Mouse (Mus musculus) lung, adult 2 months (tissue): ENCODE measurements around the gene Casq2. TPM values are rescaled to one million over a fixed set of nuclear protein-coding genes. Genes with fewer than 3 reads are reported as not detected.

ENCODE experiments used
- DNase-seq: peaks from one replicate; pipeline ENCODE4 v3.0.0; 2022
- H3K4me1 ChIP-seq: fragments of 200-500 bp; 2 replicates; pipeline ENCODE4 v1.6.1; 2011; ENCODE audit warnings: low read length; ENCODE audit not compliant: control insufficient read depth, insufficient read depth
- H3K4me3 ChIP-seq: fragments of 200-500 bp; replicated peaks from 2 replicates; pipeline ENCODE3; 2011; ENCODE audit warnings: low read depth, mild to moderate bottlenecking, control low read depth, low read length; ENCODE audit errors: extremely low read depth
- CTCF ChIP-seq: fragments of 200-500 bp; IDR thresholded peaks from 2 replicates; pipeline ENCODE4 v1.5.1; 2011; ENCODE audit warnings: mild to moderate bottlenecking, low read length, control low read depth; ENCODE audit not compliant: insufficient read depth
- POLR2A ChIP-seq: fragments of 200-500 bp; IDR thresholded peaks from 2 replicates; pipeline ENCODE4 v1.6.1; 2011; ENCODE audit warnings: low read depth, mild to moderate bottlenecking, control low read depth, low read length, borderline replicate concordance; ENCODE audit errors: extremely low read depth
- WGBS: fragments of 180-500 bp; shearing (Covaris S2); methylation state at CpG from one replicate; pipeline ENCODE4 v1.1.7; 2018; 5-methylcytosine and 5-hydroxymethylcytosine counted together
- polyA plus RNA-seq: library from polyadenylated mRNA; depleted of rRNA; stranded (reverse); fragments of >200 nt; gene quantifications from 2 replicates; pipeline ENCODE4 v1.2.3, GENCODE M21; 2012; rRNA removed

Gene Casq2
- polyA plus RNA-seq, 1 experiment = 10.3 TPM

GRCm38 (mm10) chr3:102194291-102195051 is 108.3 kb downstream of the Casq2 start:
- DNase-seq = no peak
- H3K4me3 ChIP-seq = no peak overlapping the region
- WGBS = 37% methylated on average over 11 of the region's 11 CpGs
- H3K4me1 ChIP-seq = peaks cover 18% of the 10 kb centered on the region
- TF ChIP-seq POLR2A (no peak), CTCF (no peak)

DNA sequence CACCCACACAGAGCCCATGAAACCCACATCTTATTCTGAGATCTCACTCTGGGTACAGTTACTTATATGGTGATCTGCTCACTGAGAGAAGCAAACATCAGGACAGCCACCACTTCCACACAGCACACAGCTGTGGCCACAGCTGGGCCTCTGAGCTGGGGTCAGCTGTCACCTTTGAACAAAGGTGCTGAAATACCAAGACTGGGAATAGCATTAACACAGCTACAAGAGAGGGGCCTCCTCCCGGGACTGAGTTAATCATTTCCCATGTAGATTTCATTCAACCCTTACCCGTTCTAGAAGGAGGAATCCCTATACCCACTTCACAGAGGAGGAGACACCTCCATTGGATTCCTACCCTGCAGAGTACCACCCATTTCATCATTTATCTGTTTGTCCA is 109.5 kb downstream of the Casq2 start:
- DNase-seq = no peak
- TF ChIP-seq CTCF (no peak), POLR2A (no peak)
- H3K4me3 ChIP-seq = no peak overlapping the region
- 67% methylated on average over 2 of the region's 2 CpGs for WGBS
- peaks cover 18% of the 10 kb centered on the region for H3K4me1 ChIP-seq

Other genes starting within 250 kb of the Casq2 start
- 0.19 and 0.53 TPM in 2 replicates for gene Mab21l3, start 237.5 kb upstream of the Casq2 start, polyA plus RNA-seq
- gene Slc22a15, start 162.0 kb upstream of the Casq2 start, polyA plus RNA-seq = 11.0 and 11.6 TPM in 2 replicates
- not detected in 2 replicates for gene Nhlh2, start 76.3 kb upstream of the Casq2 start, polyA plus RNA-seq
- 26.9 and 31.5 TPM in 2 replicates for gene Vangl1, start 118.3 kb downstream of the Casq2 start, polyA plus RNA-seq